Mouse (Mus musculus) right cerebral cortex, adult 2 months (tissue): ENCODE data around the gene Chd1l.

Source experiments
- DNase-seq, 2 experiments: peaks; one replicate each; pipeline ENCODE4 v3.0.0; 2021 to 2022; ENCODE audit warnings: low spot score in 2 of 2

The Chd1l gene

GRCm38 (mm10) chr3:97617091-97617825, 7.3 kb upstream of the Chd1l start:
- DNase-seq: no peak

GRCm38 (mm10) chr3:97615933-97616332, 5.9 kb upstream of the Chd1l start:
- DNase-seq: no peak

- no peak for DNase-seq
Measured at GRCm38 (mm10) chr3:97615154-97615553, 5.2 kb upstream of the Chd1l start.

- DNase-seq: no peak
Measured at GRCm38 (mm10) chr3:97611021-97611420, 1.0 kb upstream of the Chd1l start.

- DNase-seq: no peak
Measured at GRCm38 (mm10) chr3:97609201-97609844, 680 bp downstream of the Chd1l start.

GRCm38 (mm10) chr3:97600050-97600832, 9.8 kb downstream of the Chd1l start:
- no peak for DNase-seq

- DNase-seq: no peak
Measured at GRCm38 (mm10) chr3:97596796-97597195, 13.2 kb downstream of the Chd1l start.

GRCm38 (mm10) chr3:97595066-97595465, 14.9 kb downstream of the Chd1l start:
- DNase-seq: no peak

- DNase-seq: no peak
Measured at GRCm38 (mm10) chr3:97594140-97594539, 15.9 kb downstream of the Chd1l start.

- DNase-seq: no peak
Measured at GRCm38 (mm10) chr3:97593089-97593488, 16.9 kb downstream of the Chd1l start.

- no peak for DNase-seq
Measured at GRCm38 (mm10) chr3:97590699-97591098, 19.3 kb downstream of the Chd1l start.

- no peak for DNase-seq
Measured at GRCm38 (mm10) chr3:97587656-97588055, 22.3 kb downstream of the Chd1l start.

- peak; percentile 90 to 94 for DNase-seq
Measured at GRCm38 (mm10) chr3:97585383-97586160, 24.4 kb downstream of the Chd1l start.

- DNase-seq: no peak
Measured at GRCm38 (mm10) chr3:97573807-97574206, 36.2 kb downstream of the Chd1l start.

- peak; percentile 21 to 27 for DNase-seq
Measured at GRCm38 (mm10) chr3:97564588-97564987, 45.4 kb downstream of the Chd1l start.

- no peak for DNase-seq
Measured at GRCm38 (mm10) chr3:97558554-97558953, 51.4 kb downstream of the Chd1l start.

GRCm38 (mm10) chr3:97546205-97546604, 63.8 kb downstream of the Chd1l start:
- DNase-seq: no peak

GRCm38 (mm10) chr3:97540171-97540570, 69.8 kb downstream of the Chd1l start:
- no peak for DNase-seq

GRCm38 (mm10) chr3:97538634-97539033, 71.4 kb downstream of the Chd1l start:
- peak in 1 of 2 experiments; percentile 12 for DNase-seq

- no peak for DNase-seq
Measured at GRCm38 (mm10) chr3:97537006-97537405, 73.0 kb downstream of the Chd1l start.

- no peak for DNase-seq
Measured at GRCm38 (mm10) chr3:97535660-97536059, 74.3 kb downstream of the Chd1l start.

- DNase-seq: peak in 1 of 2 experiments; percentile 20
Measured at GRCm38 (mm10) chr3:97525458-97525857, 84.5 kb downstream of the Chd1l start.
